Mouse (Mus musculus): ENCODE data around the gene Thegl. TPM values are rescaled to one million over a fixed set of nuclear protein-coding genes. Genes with fewer than 3 reads are reported as not detected.
A peak's percentile ranks its signal among the peaks of the same experiment; 100 is the strongest.
"Not testable (repeated sequence)": the region's sequence is repeated elsewhere in the genome, so short reads cannot be mapped to it uniquely, and the experiment has no call there.

The Thegl gene
- total and polyA plus RNA-seq, 3 experiments = not detected

DNA sequence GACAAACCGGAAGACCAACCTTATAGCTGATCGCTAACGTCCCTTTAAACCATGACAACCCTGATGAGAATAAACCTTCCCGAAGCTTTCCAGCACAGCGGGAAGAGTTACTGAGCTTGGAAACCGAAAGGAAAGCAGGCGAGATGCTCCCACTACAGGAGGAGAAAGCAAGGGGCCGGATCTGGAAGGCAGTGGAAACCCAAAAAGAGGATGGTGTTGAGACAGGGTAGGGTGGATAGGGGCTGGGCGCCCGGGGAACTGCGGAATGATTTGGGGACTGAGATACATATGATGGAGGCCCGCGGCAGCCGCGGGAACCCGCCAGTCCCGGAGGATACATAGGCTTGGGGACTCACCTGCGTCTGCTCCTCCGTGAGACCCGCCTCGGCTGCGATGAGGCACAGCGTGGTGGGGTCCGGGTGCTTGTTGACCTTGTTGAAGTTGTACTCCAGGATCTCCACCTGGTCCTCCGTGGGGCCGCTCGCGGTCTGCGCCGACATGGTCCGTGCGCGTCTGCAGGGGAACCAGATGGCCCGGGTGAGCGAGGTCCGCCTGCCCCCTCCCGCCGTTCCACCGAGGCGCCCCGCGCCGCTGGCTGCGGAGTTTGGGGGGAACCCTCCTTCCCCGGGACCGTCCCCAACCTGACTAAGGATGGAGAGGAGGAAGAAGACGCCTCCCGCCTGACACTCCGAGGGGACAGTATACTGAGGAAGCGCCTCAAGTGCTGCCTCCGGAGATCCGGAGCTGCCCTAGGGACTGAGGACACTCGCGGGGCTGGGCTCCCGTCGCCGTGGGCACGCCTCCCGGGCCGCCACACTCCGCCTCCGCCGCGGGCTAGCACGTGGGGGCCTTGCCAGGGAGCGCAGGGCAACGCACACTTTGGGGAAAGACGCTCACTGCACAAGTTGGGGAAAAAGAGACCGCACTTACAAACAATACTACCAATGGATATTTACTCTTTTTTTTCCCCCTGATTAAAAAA lies 79.0 kb downstream of the Thegl start (continued):
- TF ChIP-seq TAL1 (IDR thresholded peaks at IDR 0.05; ENCODE audit: low read length) = no peak

DNA sequence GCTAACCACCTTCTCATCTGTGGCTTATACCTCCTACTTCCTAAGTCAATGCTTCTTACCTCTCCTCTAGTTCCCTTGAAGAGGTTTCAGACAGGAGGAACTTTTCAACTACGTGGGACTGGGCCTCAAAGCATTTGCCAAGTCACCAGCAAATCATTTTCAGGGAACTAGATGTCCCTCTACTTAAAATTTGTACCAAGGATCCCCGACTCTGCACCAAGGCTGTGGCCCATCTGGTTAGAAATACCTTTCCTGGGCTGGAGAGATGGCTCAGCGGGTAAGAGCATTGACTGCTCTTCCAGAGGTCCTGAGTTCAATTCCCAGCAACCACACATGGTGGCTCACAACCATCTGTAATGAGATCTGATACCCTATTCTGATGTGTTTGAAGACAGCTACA lies 80.4 kb downstream of the Thegl start:
- H3K27ac ChIP-seq (ENCODE audit: control insufficient read depth, low read depth, low read length); DNase-seq (ENCODE audit: low read depth, low spot score); H3K27me3 ChIP-seq (ENCODE audit: control insufficient read depth in 1 of 2, insufficient read depth in 2 of 2, low read length in 2 of 2); H3K79me2 ChIP-seq (ENCODE audit: control insufficient read depth, insufficient read depth, low read length, poor library complexity); H3K9ac ChIP-seq (ENCODE audit: control insufficient read depth, low read depth, low read length, poor library complexity, severe bottlenecking); H3K9me3 ChIP-seq (replicated peaks; ENCODE audit: insufficient read depth, low read length); H3K4me3 ChIP-seq (ENCODE audit: control insufficient read depth in 1 of 2, insufficient read depth in 1 of 2, low read depth in 2 of 2, low read length in 2 of 2): not testable (repeated sequence)
- peaks cover 0 to 53% of the 10 kb centered on the region in 2 experiments; a peak in 2 of 4 replicates for H3K36me3 ChIP-seq (ENCODE audit: control insufficient read depth in 1 of 2, insufficient read depth in 2 of 2, low read length in 2 of 2)
- peaks cover 38 to 61% of the 10 kb centered on the region in 2 experiments for H3K4me1 ChIP-seq (ENCODE audit: control insufficient read depth in 1 of 2, insufficient read depth in 2 of 2, low read length in 2 of 2)
- TF ChIP-seq TBP (IDR thresholded peaks at IDR 0.05; ENCODE audit: low read depth, low read length) = peak; percentile 90

- H3K9me3 ChIP-seq (replicated peaks; ENCODE audit: insufficient read depth, low read length) = no peaks in the 10 kb centered on the region
- H3K27ac ChIP-seq (ENCODE audit: control insufficient read depth, low read depth, low read length) = no peak overlapping the region
- peaks cover 4% of the 10 kb centered on the region; the same call in 1 of the 2 replicates for H3K79me2 ChIP-seq (ENCODE audit: control insufficient read depth, insufficient read depth, low read length, poor library complexity)
- H3K4me1 ChIP-seq (ENCODE audit: control insufficient read depth in 1 of 2, insufficient read depth in 2 of 2, low read length in 2 of 2) = peaks cover 29 to 54% of the 10 kb centered on the region in 2 experiments
- H3K27me3 ChIP-seq (ENCODE audit: control insufficient read depth in 1 of 2, insufficient read depth in 2 of 2, low read length in 2 of 2) = no peaks in the 10 kb centered on the region
- H3K4me3 ChIP-seq (ENCODE audit: control insufficient read depth in 1 of 2, insufficient read depth in 1 of 2, low read depth in 2 of 2, low read length in 2 of 2) = no peak overlapping the region
- H3K36me3 ChIP-seq (ENCODE audit: control insufficient read depth in 1 of 2, insufficient read depth in 2 of 2, low read length in 2 of 2) = peaks cover 0 to 45% of the 10 kb centered on the region in 2 experiments; a peak in 2 of 4 replicates
- H3K9ac ChIP-seq (ENCODE audit: control insufficient read depth, low read depth, low read length, poor library complexity, severe bottlenecking) = no peak overlapping the region
- TF ChIP-seq ZMIZ1 (IDR thresholded peaks at IDR 0.05; ENCODE audit: low read depth, low read length) = no peak
- TF ChIP-seq NRF1 (IDR thresholded peaks at IDR 0.05; ENCODE audit: insufficient read depth, low read depth, low read length, poor library complexity, severe bottlenecking) = no peak
- no peak for TF ChIP-seq USF2 (IDR thresholded peaks at IDR 0.05; ENCODE audit: borderline replicate concordance in 1 of 2, insufficient read depth in 1 of 2, low read depth in 1 of 2, low read length in 2 of 2)
- DNase-seq (ENCODE audit: low read depth, low spot score) = no peak
Observed at GRCm38 (mm10) chr5:77097686-77098085, 81.9 kb downstream of the Thegl start.

GRCm38 (mm10) chr5:77098874-77099273 lies 83.1 kb downstream of the Thegl start:
- TF ChIP-seq MYC (IDR thresholded peaks at IDR 0.05; ENCODE audit: low read depth, low read length) = 0 out of 2 replicates have a peak, but pooled peaks have one; percentile 1
- peak; percentile 2; the same call in 1 of the 2 replicates for TF ChIP-seq HCFC1 (IDR thresholded peaks at IDR 0.05; ENCODE audit: low read depth, low read length)
- no peak for TF ChIP-seq ZMIZ1 (IDR thresholded peaks at IDR 0.05; ENCODE audit: low read depth, low read length)
- TF ChIP-seq GATA1 (IDR thresholded peaks at IDR 0.05; ENCODE audit: low read depth, low read length) = no peak
- TF ChIP-seq TBP (IDR thresholded peaks at IDR 0.05; ENCODE audit: low read depth, low read length) = peak; percentile 93
- TF ChIP-seq ZKSCAN1 (IDR thresholded peaks at IDR 0.05; ENCODE audit: low read depth, low read length) = no peak
- Histone ChIP-seq H3K4me1 (ENCODE audit: control insufficient read depth in 1 of 2, insufficient read depth in 2 of 2, low read length in 2 of 2) (peaks cover 23 to 49% of the 10 kb centered on the region in 2 experiments), H3K36me3 (ENCODE audit: control insufficient read depth in 1 of 2, insufficient read depth in 2 of 2, low read length in 2 of 2) (peaks cover 0 to 38% of the 10 kb centered on the region in 2 experiments; a peak in 2 of 4 replicates), H3K4me3 (ENCODE audit: control insufficient read depth in 1 of 2, insufficient read depth in 1 of 2, low read depth in 2 of 2, low read length in 2 of 2) (peak overlapping the region in 1 of 2 experiments; percentile 33; a peak in 2 of 4 replicates), H3K27me3 (ENCODE audit: control insufficient read depth in 1 of 2, insufficient read depth in 2 of 2, low read length in 2 of 2) (no peaks in the 10 kb centered on the region), H3K27ac (ENCODE audit: control insufficient read depth, low read depth, low read length) (peak overlapping the region; percentile 30), H3K9ac (ENCODE audit: control insufficient read depth, low read depth, low read length, poor library complexity, severe bottlenecking) (0 out of 2 replicates have a peak overlapping the region, but pooled peaks have one; percentile 1), H3K79me2 (ENCODE audit: control insufficient read depth, insufficient read depth, low read length, poor library complexity) (peaks cover 2% of the 10 kb centered on the region; the same call in 1 of the 2 replicates), H3K9me3 (replicated peaks; ENCODE audit: insufficient read depth, low read length) (no peaks in the 10 kb centered on the region)
- DNase-seq (ENCODE audit: low read depth, low spot score) = no peak

All from MEL (cell line).